Mouse (Mus musculus): ENCODE results near the gene Tbx6.
A peak's percentile ranks its signal among the peaks of the same experiment; 100 is the strongest.

The Tbx6 gene

DNA sequence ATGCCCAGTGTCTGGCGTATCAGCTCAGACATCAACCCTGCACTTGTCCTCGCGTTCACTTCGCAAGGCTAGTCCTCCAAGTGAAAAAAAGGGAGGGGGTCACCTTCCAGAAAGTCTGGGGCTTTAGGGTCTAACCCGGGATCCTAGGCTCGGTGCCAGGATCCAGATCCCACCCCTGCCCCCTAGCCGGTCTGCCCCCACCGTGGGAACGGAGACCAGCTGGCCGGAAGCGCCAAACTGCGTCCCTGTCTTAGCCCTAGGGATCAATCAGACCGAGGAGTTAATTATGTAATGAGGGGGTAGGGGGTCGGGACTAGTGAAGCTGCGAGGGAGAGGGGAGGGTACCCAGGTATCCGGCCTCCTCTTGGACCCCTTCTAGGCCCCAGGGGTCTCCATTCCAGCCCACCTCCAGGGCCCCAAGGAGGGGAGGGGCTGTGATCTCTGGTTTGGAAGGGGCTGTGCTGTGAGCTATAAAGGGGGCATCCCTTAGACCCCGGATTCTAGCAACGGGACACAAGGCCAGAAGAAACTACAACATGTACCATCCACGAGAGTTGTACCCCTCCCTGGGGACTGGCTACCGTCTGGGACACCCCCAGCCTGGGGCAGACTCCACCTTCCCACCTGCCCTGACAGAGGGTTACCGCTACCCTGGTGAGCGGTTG lies at the start of gene Tbx6:
Gene Tbx6 (plus strand): TSS at position 513 of the 665 bp plus-strand sequence.
- no peak for DNase-seq

DNA sequence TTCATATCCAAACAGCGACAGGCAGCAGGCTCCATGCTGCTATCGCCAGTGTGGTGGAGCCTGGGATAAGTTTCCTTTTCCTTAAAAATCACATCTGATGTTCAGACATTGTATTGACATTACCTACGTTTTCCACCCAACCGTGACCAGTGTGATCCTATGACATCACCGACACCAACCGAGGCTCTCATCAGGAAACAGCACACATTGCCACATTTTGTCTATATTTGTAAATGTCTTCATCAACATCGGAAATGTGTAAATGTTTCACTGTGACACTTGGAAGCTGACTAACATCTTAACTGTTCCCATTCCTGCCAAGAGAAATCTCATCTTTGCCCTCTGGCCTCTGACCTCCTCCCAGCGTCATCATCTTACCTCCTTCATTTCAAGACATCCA lies 45.2 kb upstream of the Tbx6 start:
- no peak for DNase-seq

- DNase-seq, result no peak
Observed at GRCm38 (mm10) chr7:126739551-126739950, 41.7 kb upstream of the Tbx6 start.

- no peak for DNase-seq
Observed at GRCm38 (mm10) chr7:126740132-126740735, 41.0 kb upstream of the Tbx6 start.

DNA sequence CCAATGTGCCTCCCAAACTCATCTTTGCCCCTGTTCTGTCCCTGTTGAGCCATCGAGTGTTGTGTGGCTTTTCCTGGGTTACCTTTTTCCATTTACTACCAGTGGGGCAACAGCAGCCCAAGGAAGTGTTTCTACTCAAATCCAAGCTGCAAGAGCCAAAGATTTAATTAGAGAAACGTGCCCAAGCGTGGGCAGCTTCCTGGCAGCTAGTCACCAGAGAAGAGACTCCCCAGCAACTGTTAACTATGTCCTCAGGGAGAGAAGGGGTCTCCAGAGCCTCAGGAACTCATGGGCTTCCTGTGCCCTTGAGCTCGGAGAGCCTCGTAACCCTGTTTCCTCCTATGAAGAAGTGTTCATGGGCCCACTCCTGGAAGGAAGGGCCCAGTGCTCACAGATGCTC lies 40.3 kb upstream of the Tbx6 start:
- DNase-seq, result no peak

DNA sequence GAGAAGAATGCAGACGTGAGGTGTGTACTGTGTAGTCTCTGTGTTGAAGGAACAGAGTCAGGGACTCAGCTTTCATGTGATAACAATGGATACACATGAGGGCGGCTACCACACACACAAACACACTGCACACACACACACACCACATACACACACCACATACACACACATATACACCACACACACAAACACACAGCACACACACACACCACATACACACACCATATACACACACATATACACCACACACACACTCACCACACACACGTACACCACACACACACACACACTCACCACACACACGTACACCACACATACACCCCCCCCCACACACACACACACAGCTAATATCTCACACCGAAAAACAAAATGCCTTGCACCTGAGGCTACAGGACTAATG lies 39.8 kb upstream of the Tbx6 start:
- no peak for DNase-seq

DNA sequence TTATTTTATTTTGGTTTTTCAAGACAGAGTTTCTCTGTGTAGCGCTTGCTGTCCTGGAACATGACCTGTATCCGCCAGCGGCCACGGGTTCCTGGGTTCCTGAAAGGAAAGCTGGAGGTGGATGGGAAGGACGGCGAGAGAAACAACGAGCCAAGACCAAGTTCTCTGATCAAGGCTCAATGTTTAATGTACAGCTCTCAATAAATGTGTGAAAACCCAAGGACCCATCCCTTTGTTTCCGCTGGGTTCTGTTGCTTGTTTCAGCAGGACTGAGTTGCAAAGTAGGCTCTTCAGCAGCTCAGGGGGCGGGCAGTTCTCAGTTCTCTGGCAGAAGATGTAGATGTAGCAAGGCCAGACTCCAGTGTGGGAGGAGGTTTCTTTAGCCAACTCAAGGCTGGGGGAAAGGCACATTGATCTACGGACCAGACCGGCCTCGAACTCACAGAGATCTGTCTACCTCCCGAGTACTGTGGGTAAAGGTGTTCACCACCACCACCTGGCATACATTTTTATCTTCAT lies 39.3 kb upstream of the Tbx6 start:
- no peak for DNase-seq

DNA sequence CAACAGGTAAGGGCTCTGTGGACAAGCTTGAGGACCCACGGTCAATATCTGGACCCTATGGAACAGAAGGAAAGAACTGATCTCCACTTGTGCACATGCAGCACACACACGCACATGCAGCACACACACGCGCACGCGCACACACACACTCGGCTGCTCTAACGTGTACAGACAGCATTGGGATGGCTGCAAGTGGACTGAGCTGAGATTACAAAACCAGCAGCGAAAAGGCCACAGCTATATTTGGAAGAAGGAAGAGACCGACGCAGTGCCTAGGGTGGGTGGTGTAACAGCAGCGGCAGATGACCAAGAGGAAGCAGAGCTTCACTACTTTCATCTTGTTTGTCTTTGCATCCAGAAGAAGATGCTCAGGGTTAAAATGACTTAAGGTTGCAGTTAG lies 35.2 kb upstream of the Tbx6 start:
- DNase-seq, result peak; percentile 34

GRCm38 (mm10) chr7:126746798-126747197 lies 34.5 kb upstream of the Tbx6 start:
- peak; percentile 50 for DNase-seq

DNA sequence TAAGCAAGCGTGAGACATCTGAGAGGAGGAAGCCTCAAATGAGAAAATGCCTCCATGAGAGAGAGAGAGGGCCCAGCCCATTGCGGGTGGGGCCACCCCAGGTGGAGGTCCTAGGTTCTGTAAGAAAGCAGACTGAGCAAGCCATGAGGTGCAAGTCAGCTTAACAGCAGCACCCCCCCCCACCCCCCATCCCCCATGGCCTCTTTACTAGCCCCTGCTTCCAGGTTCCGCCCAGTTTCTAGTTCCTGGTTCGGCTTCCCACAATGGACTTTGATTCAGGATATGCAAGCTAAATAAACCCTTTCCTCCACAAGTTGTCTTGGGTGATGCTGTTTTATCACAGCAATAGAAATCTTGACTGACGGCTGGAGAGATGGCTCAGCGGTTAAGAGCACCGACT lies 32.5 kb upstream of the Tbx6 start:
- DNase-seq, result no peak

GRCm38 (mm10) chr7:126749582-126750343 lies 31.5 kb upstream of the Tbx6 start:
- no peak for DNase-seq

GRCm38 (mm10) chr7:126754866-126755265 lies 26.4 kb upstream of the Tbx6 start:
- DNase-seq, result peak; percentile 82

DNA sequence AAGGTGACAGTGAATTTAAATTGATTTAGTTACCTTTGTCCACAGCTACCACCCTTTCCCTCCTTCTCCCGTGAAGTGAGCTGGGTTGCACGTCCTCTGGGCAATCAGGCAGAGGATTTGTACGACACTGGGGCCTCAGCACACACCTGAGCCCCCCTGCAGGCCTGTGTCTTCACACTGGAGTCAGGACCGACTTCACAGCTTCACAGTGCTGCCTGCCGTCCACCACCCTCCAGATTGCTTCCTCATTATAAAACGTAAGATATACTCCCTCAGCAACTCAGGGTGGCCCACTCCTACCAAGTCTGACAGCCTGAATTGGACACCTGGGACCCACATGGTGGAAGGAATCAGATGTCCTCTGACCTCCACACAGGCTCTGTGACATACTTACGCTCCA lies 22.7 kb upstream of the Tbx6 start:
- no peak for DNase-seq

- DNase-seq, result peak; percentile 94
Observed at GRCm38 (mm10) chr7:126759050-126759671, 22.1 kb upstream of the Tbx6 start, which contains the start of gene Mapk3. TSS of gene Mapk3 (plus strand) at chr7:126759601.

DNA sequence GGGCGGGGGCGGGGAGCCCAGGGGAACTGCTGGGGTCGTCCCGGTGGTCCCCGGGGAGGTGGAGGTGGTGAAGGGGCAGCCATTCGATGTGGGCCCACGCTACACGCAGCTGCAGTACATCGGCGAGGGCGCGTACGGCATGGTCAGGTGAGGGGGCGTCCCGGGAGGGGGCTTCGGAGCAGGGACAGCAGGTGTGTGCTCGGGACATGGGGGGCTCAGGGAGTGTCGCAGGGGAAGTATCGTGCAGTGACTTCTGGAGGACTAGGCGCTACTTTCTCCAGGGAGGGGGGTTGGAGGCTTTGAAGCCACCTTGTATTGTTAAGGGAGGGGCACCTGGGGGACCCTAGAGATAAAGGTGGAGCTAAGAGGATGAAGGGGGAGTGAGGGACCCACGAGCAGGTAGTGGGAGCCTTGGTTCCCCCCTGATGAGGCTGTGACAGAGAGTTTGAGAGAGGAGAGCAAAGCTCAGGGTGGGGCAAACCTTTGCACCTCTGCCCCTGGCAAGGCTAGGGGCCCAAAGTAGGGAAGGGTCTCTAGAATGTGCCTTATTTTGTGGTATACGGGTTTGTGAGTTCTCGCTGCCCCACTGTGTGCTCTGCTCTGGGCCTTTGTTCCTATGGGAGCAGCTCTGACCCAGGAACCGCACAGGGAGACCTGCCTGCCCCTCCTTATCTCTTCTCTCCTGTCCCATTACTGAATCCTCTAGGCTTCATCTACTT lies 21.5 kb upstream of the Tbx6 start:
- DNase-seq, result no peak

GRCm38 (mm10) chr7:126760391-126760802 lies 20.9 kb upstream of the Tbx6 start:
- DNase-seq, result no peak

DNA sequence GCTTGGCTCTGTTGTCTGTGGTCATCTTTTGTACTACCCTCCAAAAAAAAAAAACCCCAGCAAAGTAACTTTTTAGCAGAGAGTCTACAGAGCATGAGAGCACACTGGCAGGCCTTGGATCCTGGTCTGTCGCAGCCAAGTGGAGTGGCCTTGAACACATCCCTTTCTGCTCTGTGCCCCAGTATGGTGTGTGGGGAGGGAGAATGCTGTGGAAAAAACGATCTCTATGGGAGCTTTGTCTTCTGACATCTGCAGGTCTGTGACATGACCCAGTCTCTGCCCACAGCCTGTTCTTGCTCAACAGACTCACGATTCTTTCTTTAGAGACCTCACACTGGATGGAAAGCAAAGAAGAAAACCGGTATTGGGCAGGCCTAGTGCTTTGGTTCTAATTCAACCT lies 20.3 kb upstream of the Tbx6 start:
- no peak for DNase-seq

DNA sequence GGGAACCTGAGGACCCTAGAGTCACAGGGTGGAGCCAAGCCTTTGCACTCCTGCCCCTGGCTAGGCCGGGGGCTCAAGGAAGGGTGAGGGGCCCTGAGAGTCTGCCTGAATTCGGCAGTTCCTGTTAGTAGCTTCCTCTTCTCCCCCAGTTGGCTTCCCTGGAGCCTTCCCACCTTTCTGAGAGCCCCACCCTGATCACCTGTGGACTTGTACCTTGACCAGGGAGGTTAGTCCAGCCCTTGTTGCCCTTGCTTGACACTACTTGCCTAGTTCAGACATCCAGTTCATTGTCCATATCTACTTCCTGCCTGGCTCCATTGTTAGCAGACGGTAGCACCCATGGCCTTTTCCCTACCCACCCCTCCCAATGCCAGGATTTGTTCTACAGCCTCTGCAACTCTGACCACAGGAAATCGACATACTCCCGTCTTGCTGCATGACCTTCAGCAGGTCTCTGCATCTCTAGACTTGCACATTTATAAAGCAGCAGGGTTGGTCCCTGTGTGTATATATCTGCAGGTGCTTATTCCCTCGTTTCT lies 19.7 kb upstream of the Tbx6 start:
- DNase-seq, result no peak

DNA sequence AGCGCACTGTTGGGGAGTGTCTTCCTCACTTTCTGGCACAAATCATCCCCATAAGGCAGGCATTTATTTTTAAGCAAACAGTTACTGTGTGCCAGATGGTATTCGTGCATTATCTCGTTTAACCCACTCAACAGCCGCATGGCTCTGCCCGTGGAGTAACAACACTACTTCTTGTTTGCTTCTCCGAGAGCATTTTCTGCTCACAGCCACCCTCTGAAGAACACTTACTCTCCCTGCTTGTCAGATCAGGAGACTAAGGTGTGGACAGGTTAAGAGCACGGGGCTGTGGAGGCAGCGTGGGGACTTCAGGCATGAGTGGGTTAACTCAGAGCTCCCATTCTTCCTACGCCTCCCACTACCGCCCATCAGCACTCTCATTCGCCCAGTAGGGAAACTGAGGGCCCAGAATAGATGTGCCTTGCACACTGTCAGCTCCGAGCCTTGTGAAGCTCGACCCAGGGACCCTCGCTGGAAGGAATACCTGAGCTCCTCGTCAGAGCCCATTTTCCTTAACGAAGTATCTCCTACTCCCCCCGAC lies 18.7 kb upstream of the Tbx6 start:
- no peak for DNase-seq

- DNase-seq, result no peak
Observed at GRCm38 (mm10) chr7:126765540-126765939, 15.7 kb upstream of the Tbx6 start.

DNA sequence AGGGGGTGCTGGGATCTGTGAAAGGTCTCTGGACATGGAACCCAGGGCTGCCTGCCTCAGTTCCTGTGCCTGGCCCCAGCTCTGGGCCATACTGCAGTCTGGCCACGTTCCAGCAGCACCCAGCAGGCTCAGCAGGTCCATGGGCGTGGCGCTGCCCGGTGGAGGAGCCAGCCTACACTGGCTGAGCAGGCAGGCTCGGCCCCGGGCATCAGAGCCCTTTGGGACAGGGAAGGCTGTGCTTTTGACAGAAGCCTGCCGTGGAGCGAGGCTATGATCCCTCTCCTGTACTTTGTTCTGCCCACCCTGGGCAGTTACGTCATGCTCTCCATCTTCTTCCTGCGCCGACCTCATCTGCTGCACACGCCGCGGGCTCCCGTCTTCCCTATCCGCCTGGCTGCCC lies 15.1 kb upstream of the Tbx6 start, which contains the start of gene Gdpd3:
Gene Gdpd3 (plus strand): TSS at position 134 of the 400 bp plus-strand sequence.
- DNase-seq, result no peak

GRCm38 (mm10) chr7:126767001-126767400 lies 14.3 kb upstream of the Tbx6 start:
- no peak for DNase-seq
